Mouse (Mus musculus) CD4-positive, CD25-positive, alpha-beta regulatory T cell, adult 9 weeks (primary cell): ENCODE data around the gene Ddx58. TPM values are rescaled to one million over a fixed set of nuclear protein-coding genes. Genes with fewer than 3 reads are reported as not detected.

Experiments used
- polyA plus RNA-seq: library from polyadenylated mRNA; unstranded; fragments of 100-300 nt; shearing (Covaris generic); gene quantifications from one replicate; pipeline ENCODE4 v1.2.1, GENCODE M21; 2017

The Ddx58 gene
- polyA plus RNA-seq: 113 TPM

DNA sequence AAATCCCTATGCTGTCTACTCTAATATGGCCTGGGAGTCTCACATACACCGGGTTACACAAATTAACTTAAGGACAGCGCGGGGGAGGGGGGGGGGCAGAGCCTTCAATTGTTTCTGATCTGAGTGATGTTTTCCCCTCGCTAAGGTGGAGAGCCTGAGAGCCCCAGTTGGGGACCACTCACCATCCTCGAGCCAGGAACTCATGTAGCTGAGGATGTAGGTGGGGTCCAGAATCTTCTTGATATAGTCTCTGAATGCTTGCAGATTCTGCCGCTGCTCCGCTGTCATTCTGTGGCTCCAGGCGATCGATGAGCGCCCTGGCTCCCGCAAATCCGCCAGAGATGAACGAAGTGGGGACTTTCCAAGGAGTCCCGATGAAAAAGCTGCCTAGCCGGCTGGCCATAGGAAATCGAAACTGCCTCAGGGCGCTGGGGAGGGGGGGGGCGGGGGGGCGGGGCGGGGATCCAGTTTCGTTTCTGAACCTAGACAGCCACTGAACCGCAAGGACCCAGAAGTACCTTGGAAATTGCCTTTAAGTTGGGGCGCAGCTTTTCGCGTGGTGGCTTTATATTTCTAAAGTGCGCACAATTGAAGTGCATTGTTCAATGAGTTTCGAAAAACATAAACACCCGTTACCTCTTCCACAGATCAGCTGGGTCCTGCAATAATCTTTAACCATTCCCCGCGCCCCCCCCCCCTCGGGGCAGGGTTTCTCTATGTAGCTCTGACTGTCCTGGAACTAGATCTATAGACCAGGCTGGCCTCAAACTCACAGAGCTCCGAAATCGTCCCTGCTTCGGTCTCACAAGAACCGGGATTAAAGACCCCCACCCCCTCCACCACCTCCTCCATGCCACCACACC lies at the start of gene Ddx58:
Gene Ddx58 (minus strand): TSS at position 420 of the 863 bp plus-strand sequence.

DNA sequence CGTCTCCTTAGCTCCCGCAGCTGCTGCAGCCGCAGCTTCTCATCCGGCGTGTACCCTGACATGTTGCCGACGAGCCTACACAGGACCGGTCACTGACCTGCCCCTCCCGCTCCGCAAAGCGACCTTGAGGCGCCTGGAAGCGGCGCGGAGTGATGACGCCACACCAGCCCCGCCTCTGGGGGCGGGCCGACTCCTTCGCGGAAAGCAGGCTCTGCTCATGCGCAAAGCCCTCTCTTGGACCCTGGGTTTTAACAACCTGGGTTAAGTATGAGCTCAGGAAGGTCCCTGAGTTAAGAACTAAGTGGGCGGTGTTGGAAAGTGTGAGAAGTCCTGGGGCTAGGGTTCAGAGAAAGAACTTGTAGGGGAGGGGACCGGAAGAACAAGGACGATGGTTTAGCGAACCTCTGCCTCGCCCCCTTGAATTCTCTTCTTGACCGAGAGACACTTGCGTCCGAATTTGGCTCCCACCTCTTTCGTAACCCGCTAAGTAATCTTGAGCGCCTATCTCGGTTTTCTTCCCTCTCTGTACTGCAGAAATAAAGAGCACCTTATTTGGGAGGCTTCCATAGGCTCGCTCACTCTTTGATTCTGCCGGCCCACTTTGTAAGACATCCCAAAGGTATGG lies 39.8 kb upstream of the Ddx58 start, which contains the start of gene Ndufb6:
Gene Ndufb6 (minus strand): TSS at position 146 of the 625 bp plus-strand sequence.

DNA sequence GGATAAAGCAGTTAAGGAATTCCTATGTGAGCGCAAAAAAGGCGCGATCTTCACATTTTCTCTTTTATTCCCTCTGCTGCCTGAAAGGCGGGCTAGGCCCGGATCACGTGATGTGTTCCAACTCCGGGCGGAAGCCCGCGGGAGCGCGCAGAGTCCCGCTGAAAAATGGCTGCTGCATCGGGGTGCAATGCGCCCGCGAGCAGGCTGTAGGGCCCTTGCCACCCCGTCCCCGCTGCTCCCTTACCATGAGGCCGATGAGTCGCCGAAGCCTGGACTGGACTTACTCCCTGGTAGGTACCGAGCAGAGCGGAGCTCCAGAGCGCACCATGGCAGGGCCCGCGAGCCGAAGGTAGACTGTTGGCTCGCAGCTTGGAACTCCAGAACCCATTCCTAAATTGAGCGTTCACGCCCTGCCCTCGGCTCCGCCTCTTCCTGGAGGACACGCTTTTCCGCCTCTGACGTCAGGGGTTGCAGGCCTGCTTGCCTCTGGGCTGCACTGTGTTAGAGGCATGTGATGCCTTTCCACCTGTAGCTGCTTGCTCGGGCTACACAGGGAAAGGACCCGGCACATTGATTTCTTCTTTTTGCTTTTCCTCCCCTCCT lies 29.9 kb upstream of the Ddx58 start, which contains the start of the genes Smim27 and Topors:
Gene Smim27 (plus strand): TSS at position 150 of the 603 bp plus-strand sequence.
Gene Topors (minus strand): TSS at position 421 of the 603 bp plus-strand sequence.

Other genes starting within 250 kb of the Ddx58 start
- gene Aco1, start 96.7 kb downstream of the Ddx58 start, polyA plus RNA-seq: 37.0 TPM
- 70.5 TPM for gene Smim27, start 29.8 kb upstream of the Ddx58 start, polyA plus RNA-seq
- gene Topors, start 30.0 kb upstream of the Ddx58 start, polyA plus RNA-seq: 23.3 TPM
- gene Ndufb6, start 39.6 kb upstream of the Ddx58 start, polyA plus RNA-seq: 146 TPM
- not detected for gene Tmem215, start 232.4 kb upstream of the Ddx58 start, polyA plus RNA-seq